Mouse (Mus musculus): ENCODE results near the gene St3gal2.

DNA sequence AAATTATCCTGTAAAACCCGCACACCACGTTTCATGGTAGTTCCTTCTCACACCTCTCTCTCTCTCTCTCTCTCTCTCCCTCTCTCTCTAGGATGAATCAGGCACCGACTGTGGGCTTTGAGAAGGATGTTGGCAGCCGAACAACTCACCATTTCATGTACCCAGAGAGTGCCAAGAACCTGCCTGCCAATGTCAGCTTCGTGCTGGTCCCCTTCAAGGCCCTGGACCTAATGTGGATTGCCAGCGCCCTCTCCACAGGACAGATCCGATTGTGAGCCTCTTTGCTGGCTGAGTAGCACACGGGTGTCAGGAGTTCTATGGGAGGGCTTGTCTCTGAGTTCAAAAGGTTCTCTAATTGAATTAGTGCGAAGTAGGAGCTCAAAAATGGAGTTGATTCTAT is 47.6 kb downstream of the St3gal2 start:
- TF ChIP-seq CTCF (IDR thresholded peaks at IDR 0.05; ENCODE audit: control insufficient read depth, insufficient read depth, insufficient replicate concordance, low read depth, low read length) (no peak), POLR2A (IDR thresholded peaks at IDR 0.05; ENCODE audit: control insufficient read depth, low read depth, low read length) (no peak)
